Mouse (Mus musculus) frontal cortex, adult 2 months (tissue): Measurements from ENCODE around the gene Klf4. TPM values are rescaled to one million over a fixed set of nuclear protein-coding genes. Genes with fewer than 3 reads are reported as not detected.

Experiments
- DNase-seq, 2 experiments: peaks; one replicate each; pipeline ENCODE4 v3.0.0; 2022; ENCODE audit warnings: low spot score in 1 of 2; ENCODE audit errors: extremely low spot score in 1 of 2
- polyA plus RNA-seq: library from polyadenylated mRNA; depleted of rRNA; stranded (reverse); fragments of >200 nt; gene quantifications from 2 replicates; pipeline ENCODE4 v1.2.3, GENCODE M21; 2012; rRNA removed

Gene Klf4
- 4.9 and 5.1 TPM in 2 replicates for polyA plus RNA-seq

DNA sequence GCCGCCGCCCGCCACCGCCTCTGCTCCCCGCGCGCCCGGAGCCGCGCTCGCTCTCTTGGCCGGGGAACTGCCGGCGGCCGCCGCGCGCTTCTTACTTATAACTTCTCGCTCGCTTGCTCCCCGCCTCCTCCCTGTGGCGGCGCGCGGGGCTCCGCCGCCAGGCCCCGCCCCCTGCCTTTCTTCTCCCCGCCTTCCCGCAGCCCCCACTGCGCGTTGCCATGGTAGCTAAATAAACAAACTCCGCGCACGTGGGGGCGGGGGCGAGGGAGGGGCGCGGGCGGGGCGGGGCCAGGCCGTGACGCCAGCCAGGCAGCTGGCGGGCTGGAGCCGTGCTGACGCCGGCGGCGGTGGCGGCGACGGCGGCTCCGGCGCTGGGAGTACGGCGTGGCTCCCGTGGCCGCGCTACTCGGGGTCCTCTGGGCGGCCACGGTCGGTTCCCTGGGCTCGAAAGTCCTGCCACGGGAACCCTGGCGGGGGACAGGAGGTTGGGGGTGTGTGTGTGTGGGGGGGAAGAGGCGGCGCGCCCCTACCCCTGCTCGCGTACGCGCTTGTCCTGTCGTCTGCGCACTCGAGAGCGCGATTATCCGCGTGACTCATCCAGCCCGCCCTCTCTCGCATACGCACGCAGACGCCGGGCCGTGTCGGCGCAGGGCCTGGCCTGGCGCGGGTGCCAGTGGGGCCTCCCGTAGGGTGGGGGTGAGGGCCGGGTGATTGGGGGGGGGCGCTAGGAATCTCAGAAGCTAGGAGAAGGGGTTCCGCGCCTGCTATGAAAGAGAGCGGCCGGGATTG, at the start of gene Klf4:
Gene Klf4 (minus strand): TSS at position 60 of the 789 bp plus-strand sequence.
- peak; percentile 54 to 88 for DNase-seq

DNA sequence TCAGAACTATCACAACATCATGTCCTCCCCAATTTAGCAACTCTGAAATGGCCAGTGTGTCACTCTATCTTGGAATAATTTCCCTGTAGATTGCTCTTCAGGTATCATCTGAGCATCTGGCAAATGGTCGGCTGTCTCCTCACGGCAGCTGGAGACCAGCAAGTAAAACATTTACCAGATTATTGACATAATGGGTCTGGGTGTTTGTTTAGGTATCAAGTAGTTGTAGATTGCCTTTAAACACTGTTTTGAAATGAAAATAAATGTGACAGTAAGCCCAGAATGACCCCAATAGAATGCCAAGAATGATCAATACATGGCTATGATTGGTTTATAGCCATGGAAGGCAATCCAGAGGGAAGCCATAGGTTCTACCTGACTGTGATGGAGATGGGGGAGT, 39.2 kb upstream of the Klf4 start:
- no peak for DNase-seq

DNA sequence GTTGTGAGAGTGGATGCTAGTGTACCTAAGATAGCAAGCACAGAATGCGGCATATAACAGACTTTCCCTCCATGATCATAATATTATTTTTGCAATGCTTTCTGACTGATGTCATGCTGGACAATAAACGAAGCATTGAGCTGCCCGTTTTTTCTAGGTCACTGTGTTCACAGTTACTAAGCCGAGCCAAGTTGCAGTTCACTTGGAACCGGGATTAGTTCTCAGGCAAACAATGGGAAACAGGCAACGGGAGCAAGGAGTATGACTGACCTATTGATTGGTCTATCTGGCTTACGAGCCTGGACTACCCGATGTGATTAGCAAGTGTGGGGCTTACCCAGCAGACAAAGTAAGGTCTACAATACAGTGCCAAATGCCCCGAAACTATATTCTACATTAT, 35.7 kb upstream of the Klf4 start:
- DNase-seq = no peak

DNA sequence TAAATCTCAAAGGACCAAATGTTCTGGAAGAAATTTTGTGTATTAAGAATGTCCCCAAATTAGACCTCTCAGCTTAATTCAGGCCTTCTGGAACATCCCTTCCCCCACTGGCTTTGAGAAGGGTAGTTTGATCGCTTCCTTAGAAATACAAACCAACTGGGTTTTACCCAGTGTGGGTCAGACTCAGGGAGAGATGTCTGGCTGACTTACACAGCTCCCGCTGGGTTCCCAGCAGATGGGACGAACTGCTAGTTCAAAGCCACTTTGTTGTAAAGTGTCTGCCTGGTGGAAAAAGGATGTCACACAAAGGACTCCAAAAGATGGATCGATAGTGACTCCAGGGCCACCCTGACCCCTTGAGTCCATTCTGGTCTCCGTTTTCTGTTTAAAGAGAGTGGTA, 35.3 kb upstream of the Klf4 start:
- no peak for DNase-seq

DNA sequence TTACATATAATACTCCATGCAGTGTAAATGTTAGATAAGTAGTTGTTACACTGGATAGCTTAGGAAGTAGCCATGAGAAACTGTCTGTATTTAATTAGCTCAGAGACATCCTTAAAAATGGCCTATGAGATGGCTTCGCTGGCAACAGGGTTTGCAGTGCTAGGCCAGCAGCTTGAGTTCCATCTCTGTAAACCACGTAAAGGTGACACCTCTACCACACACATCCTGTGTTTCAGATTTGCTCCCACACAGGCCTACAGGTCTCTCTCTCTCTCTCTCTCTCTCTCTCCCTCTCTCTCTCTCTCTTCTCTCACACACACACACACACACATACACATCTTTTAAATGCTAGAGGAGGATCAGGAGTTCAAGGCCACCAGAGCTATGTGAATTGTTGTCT, 32.1 kb upstream of the Klf4 start:
- DNase-seq = no peak

DNA sequence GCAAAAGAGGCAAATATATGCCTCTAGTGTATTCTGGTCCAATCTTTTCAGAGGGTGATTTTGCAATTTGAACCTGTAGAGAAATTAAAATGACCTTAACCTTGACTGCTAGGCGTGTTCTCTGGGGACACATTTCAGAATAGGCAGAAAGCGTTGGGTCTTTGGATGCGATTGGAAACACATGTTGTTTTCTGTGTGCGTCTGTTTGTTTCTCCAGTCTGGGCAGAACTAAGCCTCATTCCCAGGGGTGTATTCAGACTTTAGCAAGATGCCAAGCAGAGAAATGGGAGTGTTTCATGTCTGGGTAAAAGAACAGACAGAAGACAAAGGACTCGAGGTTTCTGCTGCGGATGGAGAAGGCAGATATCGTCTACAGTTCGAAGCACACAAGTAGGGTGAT, 30.8 kb upstream of the Klf4 start:
- DNase-seq = no peak

DNA sequence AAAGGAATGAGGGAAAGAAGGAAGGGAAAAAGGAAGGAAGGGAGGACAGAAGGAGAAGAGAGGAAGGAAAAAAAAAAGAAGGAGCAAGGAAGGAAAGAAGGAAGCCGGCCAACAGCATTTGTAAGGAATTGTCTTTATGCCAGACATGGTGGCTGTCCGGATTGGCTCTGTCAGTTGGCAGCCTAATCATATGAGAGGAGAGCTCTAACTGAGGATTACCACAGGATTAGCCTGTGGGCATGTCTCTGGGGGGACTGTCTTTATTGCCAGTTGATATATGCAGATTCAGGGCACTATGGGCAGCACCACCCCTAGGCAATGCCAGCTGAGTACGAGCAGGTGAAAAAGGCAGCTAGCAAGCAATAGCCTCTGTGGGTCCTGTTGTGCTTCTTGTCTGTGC, 29.8 kb upstream of the Klf4 start:
- no peak for DNase-seq

DNA sequence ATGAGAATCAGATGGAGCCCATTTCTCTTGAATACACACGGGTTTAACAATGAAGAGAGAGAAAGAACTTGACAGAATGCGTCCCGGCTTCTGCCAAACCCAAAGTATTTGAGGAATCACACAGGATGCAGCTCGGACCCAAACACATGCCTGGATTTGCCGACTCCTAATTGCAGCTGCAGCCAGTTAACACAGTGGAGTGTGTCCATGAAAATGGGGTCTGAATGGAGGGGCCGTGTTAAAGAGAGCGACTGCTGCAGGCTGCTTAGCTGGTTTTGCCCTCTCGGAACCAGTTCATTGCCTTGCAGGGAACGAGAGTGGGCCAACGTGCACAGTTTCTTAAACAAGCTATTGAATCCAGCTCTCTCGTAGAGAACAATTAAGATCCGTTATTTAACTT, 14.6 kb upstream of the Klf4 start:
- no peak for DNase-seq

DNA sequence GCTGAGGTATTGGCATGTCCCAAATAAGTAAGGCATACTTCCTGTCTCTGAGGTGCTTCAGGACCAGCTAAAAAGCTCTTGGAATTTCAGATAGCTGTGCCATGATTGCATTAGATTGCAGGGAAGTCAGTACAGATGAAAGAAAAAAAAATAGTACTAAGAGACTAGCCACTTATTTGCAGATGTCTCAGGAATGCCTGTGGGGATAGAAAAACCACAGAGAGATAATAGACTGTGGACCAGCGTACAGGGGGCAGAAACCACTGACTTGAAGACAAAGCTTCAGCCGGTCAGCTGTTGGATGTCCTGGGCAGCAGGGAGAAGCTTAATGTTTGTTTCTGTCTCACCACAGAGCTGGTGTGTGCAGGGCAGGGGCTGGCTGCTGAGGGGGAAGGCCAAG, 10.5 kb upstream of the Klf4 start:
- DNase-seq = no peak

DNA sequence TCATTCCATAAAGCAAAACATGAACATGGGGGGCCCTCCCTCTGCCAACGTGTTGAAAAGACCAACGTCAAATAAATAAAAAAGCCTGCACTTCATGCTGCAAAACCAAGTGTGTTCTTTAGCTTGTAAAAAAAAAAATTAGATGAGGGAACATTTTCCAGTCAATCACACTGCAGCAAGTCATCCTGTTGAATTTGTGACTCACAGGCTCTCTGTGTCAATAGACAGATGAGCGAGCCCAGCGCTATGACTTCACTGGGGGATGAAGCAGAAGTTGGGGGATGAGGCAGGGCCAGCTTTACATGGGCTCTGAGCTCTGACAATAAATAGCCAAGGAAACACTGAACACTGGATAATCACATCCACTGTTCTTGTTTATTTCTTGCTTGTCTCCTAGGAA, 9.4 kb upstream of the Klf4 start:
- DNase-seq = peak in 1 of 2 experiments; percentile 16

DNA sequence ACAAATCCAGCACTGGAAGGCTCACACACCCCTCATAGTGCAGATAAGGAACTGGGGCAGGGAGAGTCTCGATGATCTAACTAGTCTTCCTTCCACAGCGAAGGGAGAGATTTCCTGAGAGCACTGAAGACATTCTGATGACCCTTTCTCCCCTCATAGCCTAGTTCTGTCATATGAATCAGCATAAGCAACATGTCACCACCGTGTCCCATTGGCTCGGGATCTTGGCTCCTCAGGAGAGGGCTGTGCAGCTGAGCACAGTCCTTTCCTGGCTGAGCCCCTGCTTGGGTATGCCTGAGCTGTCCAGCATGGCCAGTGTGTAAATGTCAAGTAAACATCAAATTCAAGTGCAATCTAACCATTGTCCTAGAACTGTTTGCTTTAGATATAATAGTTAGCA, 9.0 kb upstream of the Klf4 start:
- no peak for DNase-seq

DNA sequence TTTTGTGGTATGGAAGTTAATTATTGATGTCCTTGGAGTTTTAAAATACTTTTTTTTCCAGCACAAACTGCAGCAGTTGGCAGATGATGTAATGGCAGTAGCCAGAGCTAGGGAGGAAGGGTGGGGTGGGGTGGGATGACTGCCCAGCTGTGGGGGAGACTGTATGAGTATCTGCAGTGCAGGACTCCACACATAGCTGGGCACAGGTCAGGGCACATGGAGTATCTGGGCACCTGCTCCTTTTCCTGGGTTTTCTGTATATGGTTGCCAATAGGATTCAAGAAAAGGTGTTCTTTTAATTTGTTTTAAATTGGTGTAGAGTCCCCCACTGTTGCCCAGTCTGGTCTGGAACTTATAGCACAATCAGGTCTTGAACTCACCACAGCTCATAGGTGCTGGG, 2.7 kb upstream of the Klf4 start:
- DNase-seq = no peak

DNA sequence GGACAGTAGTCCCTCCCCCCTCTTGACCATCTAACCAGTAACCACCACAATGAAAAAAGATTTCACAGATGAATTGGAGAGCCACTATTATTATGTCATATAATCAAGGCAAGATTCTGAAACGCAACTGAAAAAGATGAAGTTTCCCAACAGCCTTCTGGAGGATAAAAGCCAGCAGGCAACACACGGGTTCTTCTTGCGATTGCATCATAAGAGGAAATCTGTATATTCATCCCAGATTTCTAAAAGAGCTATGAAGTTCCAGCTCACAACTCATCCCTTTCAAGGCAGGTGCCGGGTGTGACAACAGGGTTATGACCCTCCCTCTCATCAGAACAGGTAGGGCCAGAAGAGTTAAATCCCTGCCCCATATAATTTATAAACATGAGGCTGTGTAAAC, 2.2 kb upstream of the Klf4 start:
- no peak for DNase-seq

DNA sequence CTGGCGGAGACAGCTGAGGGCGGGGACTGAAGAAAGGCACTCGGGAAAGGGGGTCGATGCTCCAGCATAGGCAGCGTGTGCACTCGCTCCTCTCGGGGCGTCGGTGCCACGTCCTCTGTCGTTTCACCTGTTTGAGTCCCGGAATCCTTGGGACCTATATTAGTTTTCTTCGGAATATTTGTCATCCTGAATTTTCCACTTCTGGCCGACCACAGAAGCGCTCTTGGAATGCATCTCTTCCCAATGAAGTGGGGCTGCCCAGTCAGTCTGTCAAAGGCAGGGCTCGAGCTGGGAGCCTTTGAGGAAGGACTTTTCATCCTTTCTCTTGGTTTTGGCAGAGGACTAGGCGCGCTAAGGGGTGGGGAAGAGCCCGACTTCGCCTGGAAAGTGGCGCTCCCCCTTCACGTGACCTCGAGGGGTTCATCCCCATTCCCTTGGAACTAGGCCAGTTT, 1.6 kb upstream of the Klf4 start:
- no peak for DNase-seq

DNA sequence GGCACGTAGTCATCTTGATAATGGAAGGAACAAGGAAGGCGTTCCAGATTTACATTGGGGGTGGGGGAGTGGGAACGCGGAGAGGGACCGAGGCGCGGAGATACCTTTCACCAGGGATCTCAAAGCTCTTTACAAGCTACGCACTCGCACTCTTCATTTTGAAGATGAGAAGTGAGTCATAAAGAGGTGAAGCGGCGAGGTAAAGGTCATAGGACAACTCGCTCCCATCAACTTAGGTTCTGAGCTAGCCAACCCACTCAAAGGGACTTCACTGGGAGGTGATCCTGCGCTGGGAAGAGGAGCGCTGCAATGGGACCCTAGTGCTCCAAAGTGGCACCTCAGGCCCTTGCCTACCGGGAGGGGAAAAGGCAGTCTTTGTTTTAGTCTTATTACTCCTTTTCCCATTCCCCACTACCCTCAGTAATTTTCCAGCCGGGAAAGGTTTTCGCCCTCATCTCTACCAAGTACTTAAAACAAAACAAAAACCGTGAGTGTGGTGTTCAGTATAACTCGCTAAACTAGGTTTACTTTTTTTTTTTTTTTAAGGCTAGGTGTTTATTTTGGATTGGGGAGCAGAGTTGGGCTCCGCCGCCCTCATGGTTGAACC, 1.0 kb upstream of the Klf4 start:
- peak in 1 of 2 experiments; percentile 54 for DNase-seq

DNA sequence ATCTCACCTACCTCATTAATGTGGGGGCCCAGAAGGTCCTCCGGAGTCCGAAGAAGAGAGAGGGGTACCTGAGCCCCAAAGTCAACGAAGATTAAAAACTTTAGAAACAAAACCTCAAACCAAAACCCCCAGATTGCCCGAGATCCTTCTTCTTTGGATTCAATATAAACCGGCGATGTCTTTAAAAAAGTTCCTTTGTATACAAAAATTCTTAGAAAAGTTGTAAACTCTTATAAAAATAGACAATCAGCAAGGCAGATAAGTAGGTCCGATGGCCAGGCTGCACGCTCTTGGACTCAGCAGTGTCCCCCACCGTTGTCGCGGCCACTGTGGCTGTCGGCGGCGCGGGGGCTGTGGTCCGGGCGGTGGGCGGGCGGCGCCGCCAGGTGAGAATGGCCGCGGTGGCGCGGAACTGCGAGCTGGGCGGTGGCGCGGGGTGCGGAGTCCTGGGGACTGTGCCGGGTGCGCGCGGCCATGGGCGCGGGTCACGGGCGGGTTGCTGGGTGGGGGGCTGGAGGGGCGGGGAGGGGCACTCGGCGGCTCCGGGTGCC, 335 bp downstream of the Klf4 start:
- DNase-seq = no peak

DNA sequence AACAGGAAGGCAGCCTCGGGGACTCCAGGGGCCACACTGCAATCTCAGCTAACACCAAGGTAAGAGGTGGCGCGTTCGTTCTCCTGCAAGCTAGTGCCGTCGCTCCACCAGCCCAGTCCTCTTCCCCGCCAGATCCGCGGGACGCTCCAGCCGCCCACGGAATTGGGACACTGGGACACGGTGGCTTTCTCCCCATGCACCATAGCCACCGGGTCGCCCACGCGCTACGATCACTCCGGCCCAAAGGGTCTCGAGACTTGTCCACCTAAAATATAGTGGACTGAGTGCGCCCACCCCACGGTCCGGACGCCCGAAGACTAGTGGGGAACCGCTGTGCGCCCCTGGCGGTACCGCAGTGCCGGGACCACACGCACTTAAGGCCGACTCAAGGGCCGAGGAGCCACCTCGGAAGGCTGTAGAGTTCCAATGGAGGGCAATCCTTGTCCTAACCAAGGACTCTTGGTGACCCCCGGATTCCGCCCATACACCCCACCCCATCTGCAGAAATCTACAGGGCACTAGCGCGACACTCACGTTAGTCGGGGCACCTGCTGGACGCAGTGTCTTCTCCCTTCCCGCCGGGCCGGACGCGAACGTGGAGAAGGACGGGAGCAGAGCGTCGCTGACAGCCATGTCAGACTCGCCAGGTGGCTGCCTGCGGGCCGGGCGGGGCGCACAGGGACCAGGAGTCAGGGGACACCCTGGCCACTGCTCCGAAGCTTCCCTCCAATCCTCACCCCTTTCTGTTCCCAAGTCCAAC, 990 bp downstream of the Klf4 start:
- DNase-seq = no peak

DNA sequence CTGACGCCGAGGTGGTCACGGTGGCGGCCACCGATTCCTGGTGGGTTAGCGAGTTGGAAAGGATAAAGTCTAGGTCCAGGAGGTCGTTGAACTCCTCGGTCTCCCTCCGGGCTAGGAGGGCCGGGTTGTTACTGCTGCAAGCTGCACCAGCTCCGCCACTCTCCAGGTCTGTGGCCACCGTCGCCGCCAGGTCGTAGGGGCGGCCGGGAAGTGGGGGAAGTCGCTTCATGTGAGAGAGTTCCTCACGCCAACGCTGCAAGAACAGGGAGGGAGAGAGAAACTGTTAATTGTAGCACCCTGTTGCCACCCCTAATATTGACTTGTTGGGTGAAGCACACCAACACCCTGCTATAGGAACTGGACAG, 1.6 kb downstream of the Klf4 start:
- DNase-seq = no peak

DNA sequence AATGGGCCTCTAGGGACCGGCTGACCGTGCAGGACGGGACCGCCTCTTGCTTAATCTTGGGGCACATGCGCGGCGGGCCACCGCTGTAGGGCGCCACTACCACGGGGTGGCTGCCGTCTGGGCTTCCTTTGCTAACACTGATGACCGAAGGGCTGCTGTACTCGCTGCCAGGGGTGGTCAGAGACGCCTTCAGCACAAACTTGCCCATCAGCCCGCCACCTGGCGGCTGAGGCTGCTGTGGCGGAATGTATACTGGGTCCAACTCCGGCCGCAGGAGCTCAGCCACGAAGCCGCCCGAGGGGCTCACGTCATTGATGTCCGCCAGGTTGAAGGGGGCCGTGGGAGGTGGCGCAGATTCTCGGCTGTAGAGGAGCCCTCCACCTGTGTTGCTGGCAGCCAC, 2.0 kb downstream of the Klf4 start:
- peak in 1 of 2 experiments; percentile 61 for DNase-seq

DNA sequence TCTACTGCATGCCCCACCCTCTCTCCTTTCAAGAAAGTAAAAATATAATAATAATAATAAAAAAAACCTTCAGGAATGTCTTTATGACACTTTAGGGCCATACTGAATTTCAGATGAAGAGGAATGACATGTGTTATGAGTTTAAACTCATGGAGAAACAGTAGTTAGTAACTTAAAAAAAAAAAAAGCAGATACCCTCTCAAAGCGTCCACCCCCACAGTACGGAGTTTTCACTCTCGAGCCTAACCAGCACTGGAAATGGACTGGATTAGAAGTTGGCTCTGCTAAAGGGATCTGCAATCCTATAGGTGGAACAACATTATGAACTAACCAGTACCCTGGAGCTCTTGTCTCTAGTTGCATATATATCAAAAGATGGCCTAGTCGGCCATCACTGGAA, 3.9 kb downstream of the Klf4 start:
- no peak for DNase-seq

DNA sequence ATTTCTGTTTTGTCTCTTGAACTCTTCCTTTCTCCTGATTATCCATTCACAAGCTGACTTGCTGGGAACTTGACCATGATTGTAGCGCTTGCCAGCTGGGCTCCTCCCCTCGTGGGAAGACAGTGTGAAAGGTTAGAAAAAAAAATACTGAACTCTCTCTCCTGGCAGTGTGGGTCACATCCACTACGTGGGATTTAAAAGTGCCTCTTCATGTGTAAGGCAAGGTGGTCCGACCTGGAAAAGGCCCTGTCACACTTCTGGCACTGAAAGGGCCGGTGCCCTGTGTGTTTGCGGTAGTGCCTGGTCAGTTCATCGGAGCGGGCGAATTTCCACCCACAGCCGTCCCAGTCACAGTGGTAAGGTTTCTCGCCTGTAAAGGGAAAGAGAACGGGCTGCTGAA, 4.3 kb downstream of the Klf4 start:
- DNase-seq = no peak
